Mouse (Mus musculus): ENCODE measurements at regions not wholly inside any gene's neighbourhood (a gene's known extent, or its start where the extent isn't known, plus 50 kb on each side); places are given as distances from the start of the nearest gene placed in this dataset.

GRCm38 (mm10) chr16:31601278-31601677 is 62.0 kb upstream of the Dlg1 start:
- Histone ChIP-seq H3K27ac (ENCODE audit: insufficient read depth, low read length) (no peak overlapping the region), H3K4me1 (ENCODE audit: control insufficient read depth, insufficient read depth, low read length) (no peaks in the 10 kb centered on the region), H3K9me3 (replicated peaks; ENCODE audit: control insufficient read depth, insufficient read depth, low read length, poor library complexity, severe bottlenecking) (no peaks in the 10 kb centered on the region), H3K36me3 (ENCODE audit: control insufficient read depth, insufficient read depth, low read length, poor library complexity, severe bottlenecking) (no peaks in the 10 kb centered on the region), H3K27me3 (ENCODE audit: control insufficient read depth, insufficient read depth, low read length, poor library complexity, severe bottlenecking) (no peaks in the 10 kb centered on the region), H3K9ac (ENCODE audit: low read depth, poor library complexity, severe bottlenecking) (no peak overlapping the region), H3K4me3 (ENCODE audit: low read depth, low read length) (no peak overlapping the region)
- no peak for TF ChIP-seq EP300 (IDR thresholded peaks at IDR 0.05; ENCODE audit: insufficient read depth, low read depth, low read length)

GRCm38 (mm10) chr16:31603185-31603584 is 60.1 kb upstream of the Dlg1 start:
- H3K27me3 ChIP-seq (ENCODE audit: control insufficient read depth, insufficient read depth, low read length, poor library complexity, severe bottlenecking), result no peaks in the 10 kb centered on the region
- H3K9ac ChIP-seq (ENCODE audit: low read depth, poor library complexity, severe bottlenecking), result no peak overlapping the region
- no peaks in the 10 kb centered on the region for H3K4me1 ChIP-seq (ENCODE audit: control insufficient read depth, insufficient read depth, low read length)
- no peak overlapping the region for H3K4me3 ChIP-seq (ENCODE audit: low read depth, low read length)
- no peak for TF ChIP-seq EP300 (IDR thresholded peaks at IDR 0.05; ENCODE audit: insufficient read depth, low read depth, low read length)
- H3K9me3 ChIP-seq (replicated peaks; ENCODE audit: control insufficient read depth, insufficient read depth, low read length, poor library complexity, severe bottlenecking), result no peaks in the 10 kb centered on the region
- no peak overlapping the region for H3K27ac ChIP-seq (ENCODE audit: insufficient read depth, low read length)
- H3K36me3 ChIP-seq (ENCODE audit: control insufficient read depth, insufficient read depth, low read length, poor library complexity, severe bottlenecking), result no peaks in the 10 kb centered on the region

GRCm38 (mm10) chr16:31606389-31607177 is 56.7 kb upstream of the Dlg1 start:
- no peaks in the 10 kb centered on the region for H3K9me3 ChIP-seq (replicated peaks; ENCODE audit: control insufficient read depth, insufficient read depth, low read length, poor library complexity, severe bottlenecking)
- no peaks in the 10 kb centered on the region for H3K36me3 ChIP-seq (ENCODE audit: control insufficient read depth, insufficient read depth, low read length, poor library complexity, severe bottlenecking)
- H3K27me3 ChIP-seq (ENCODE audit: control insufficient read depth, insufficient read depth, low read length, poor library complexity, severe bottlenecking), result no peaks in the 10 kb centered on the region
- TF ChIP-seq POLR2A (IDR thresholded peaks at IDR 0.05; ENCODE audit: insufficient read depth, low read length), result no peak
- no peak for TF ChIP-seq CTCF (IDR thresholded peaks at IDR 0.05; ENCODE audit: low read depth, low read length)
- no peak for TF ChIP-seq EP300 (IDR thresholded peaks at IDR 0.05; ENCODE audit: insufficient read depth, low read depth, low read length)
- no peak overlapping the region for H3K9ac ChIP-seq (ENCODE audit: low read depth, poor library complexity, severe bottlenecking)
- H3K4me3 ChIP-seq (ENCODE audit: low read depth, low read length), result no peak overlapping the region
- H3K27ac ChIP-seq (ENCODE audit: insufficient read depth, low read length), result no peak overlapping the region
- no peaks in the 10 kb centered on the region for H3K4me1 ChIP-seq (ENCODE audit: control insufficient read depth, insufficient read depth, low read length)

GRCm38 (mm10) chr16:31608964-31609363 is 54.3 kb upstream of the Dlg1 start:
- Histone ChIP-seq H3K9me3 (replicated peaks; ENCODE audit: control insufficient read depth, insufficient read depth, low read length, poor library complexity, severe bottlenecking) (no peaks in the 10 kb centered on the region), H3K27ac (ENCODE audit: insufficient read depth, low read length) (no peak overlapping the region)
- TF ChIP-seq CTCF (IDR thresholded peaks at IDR 0.05; ENCODE audit: low read depth, low read length), result no peak
- TF ChIP-seq EP300 (IDR thresholded peaks at IDR 0.05; ENCODE audit: insufficient read depth, low read depth, low read length), result no peak
- TF ChIP-seq POLR2A (IDR thresholded peaks at IDR 0.05; ENCODE audit: insufficient read depth, low read length), result no peak

GRCm38 (mm10) chr16:31609394-31610172 is 53.7 kb upstream of the Dlg1 start:
- Histone ChIP-seq H3K4me3 (ENCODE audit: low read depth, low read length) (no peak overlapping the region), H3K36me3 (ENCODE audit: control insufficient read depth, insufficient read depth, low read length, poor library complexity, severe bottlenecking) (no peaks in the 10 kb centered on the region), H3K9ac (ENCODE audit: low read depth, poor library complexity, severe bottlenecking) (no peak overlapping the region), H3K9me3 (replicated peaks; ENCODE audit: control insufficient read depth, insufficient read depth, low read length, poor library complexity, severe bottlenecking) (no peaks in the 10 kb centered on the region), H3K4me1 (ENCODE audit: control insufficient read depth, insufficient read depth, low read length) (no peaks in the 10 kb centered on the region), H3K27me3 (ENCODE audit: control insufficient read depth, insufficient read depth, low read length, poor library complexity, severe bottlenecking) (no peaks in the 10 kb centered on the region), H3K27ac (ENCODE audit: insufficient read depth, low read length) (no peak overlapping the region)
- TF ChIP-seq CTCF (IDR thresholded peaks at IDR 0.05; ENCODE audit: low read depth, low read length) (no peak), POLR2A (IDR thresholded peaks at IDR 0.05; ENCODE audit: insufficient read depth, low read length) (no peak), EP300 (IDR thresholded peaks at IDR 0.05; ENCODE audit: insufficient read depth, low read depth, low read length) (no peak)

More at GRCm38 (mm10) chr16:31608964-31609363, 54.3 kb upstream of the Dlg1 start:
- no peak overlapping the region for H3K4me3 ChIP-seq (ENCODE audit: low read depth, low read length)
- H3K9ac ChIP-seq (ENCODE audit: low read depth, poor library complexity, severe bottlenecking), result no peak overlapping the region
- no peaks in the 10 kb centered on the region for H3K36me3 ChIP-seq (ENCODE audit: control insufficient read depth, insufficient read depth, low read length, poor library complexity, severe bottlenecking)
- no peaks in the 10 kb centered on the region for H3K4me1 ChIP-seq (ENCODE audit: control insufficient read depth, insufficient read depth, low read length)
- no peaks in the 10 kb centered on the region for H3K27me3 ChIP-seq (ENCODE audit: control insufficient read depth, insufficient read depth, low read length, poor library complexity, severe bottlenecking)

Data from ES-Bruce4 (cell line).